Mouse (Mus musculus) right cerebral cortex, postnatal 14 days (tissue): ENCODE results near the gene Tmem273.

Experiments used
- DNase-seq: peaks from one replicate; pipeline ENCODE4 v3.0.0; 2022

The Tmem273 gene

GRCm38 (mm10) chr14:32814961-32815360 lies 29.2 kb downstream of the Tmem273 start:
- no peak for DNase-seq

GRCm38 (mm10) chr14:32816533-32816932 lies 30.8 kb downstream of the Tmem273 start:
- DNase-seq: no peak

GRCm38 (mm10) chr14:32817258-32817657 lies 31.5 kb downstream of the Tmem273 start:
- DNase-seq: no peak

GRCm38 (mm10) chr14:32819297-32819696 lies 33.5 kb downstream of the Tmem273 start:
- DNase-seq: no peak

GRCm38 (mm10) chr14:32822812-32823211 lies 37.0 kb downstream of the Tmem273 start:
- no peak for DNase-seq

GRCm38 (mm10) chr14:32823861-32824260 lies 38.1 kb downstream of the Tmem273 start:
- DNase-seq: no peak

- no peak for DNase-seq
Measured at GRCm38 (mm10) chr14:32824267-32825150, 38.7 kb downstream of the Tmem273 start.

GRCm38 (mm10) chr14:32825426-32826032 lies 39.8 kb downstream of the Tmem273 start:
- DNase-seq: no peak

- no peak for DNase-seq
Measured at GRCm38 (mm10) chr14:32827165-32827564, 41.4 kb downstream of the Tmem273 start.

GRCm38 (mm10) chr14:32827994-32828650 lies 42.4 kb downstream of the Tmem273 start:
- DNase-seq: peak; percentile 16

GRCm38 (mm10) chr14:32833847-32834246 lies 48.1 kb downstream of the Tmem273 start, which contains the start of gene Fam170b:
Gene Fam170b (plus strand): TSS chr14:32833962.
- DNase-seq: no peak

- DNase-seq: no peak
Measured at GRCm38 (mm10) chr14:32835181-32835580, 49.4 kb downstream of the Tmem273 start.

- no peak for DNase-seq
Measured at GRCm38 (mm10) chr14:32835596-32835995, 49.8 kb downstream of the Tmem273 start.

- no peak for DNase-seq
Measured at GRCm38 (mm10) chr14:32836191-32836590, 50.4 kb downstream of the Tmem273 start.

- no peak for DNase-seq
Measured at GRCm38 (mm10) chr14:32842052-32842451, 56.3 kb downstream of the Tmem273 start.

- no peak for DNase-seq
Measured at GRCm38 (mm10) chr14:32854059-32854458, 68.3 kb downstream of the Tmem273 start.

GRCm38 (mm10) chr14:32856246-32856645 lies 70.5 kb downstream of the Tmem273 start:
- DNase-seq: no peak

GRCm38 (mm10) chr14:32856681-32857328 lies 71.0 kb downstream of the Tmem273 start, which contains the start of gene Vstm4:
Gene Vstm4 (plus strand): TSS chr14:32856756.
- peak; percentile 31 for DNase-seq

- no peak for DNase-seq
Measured at GRCm38 (mm10) chr14:32858361-32858760, 72.6 kb downstream of the Tmem273 start.

- no peak for DNase-seq
Measured at GRCm38 (mm10) chr14:32858941-32859510, 73.3 kb downstream of the Tmem273 start.

- DNase-seq: no peak
Measured at GRCm38 (mm10) chr14:32859831-32860569, 74.2 kb downstream of the Tmem273 start.

GRCm38 (mm10) chr14:32861149-32861581 lies 75.4 kb downstream of the Tmem273 start:
- no peak for DNase-seq
